Mouse (Mus musculus): ENCODE results near the gene Ctnna3. TPM values are rescaled to one million over a fixed set of nuclear protein-coding genes. Genes with fewer than 3 reads are reported as not detected.

The Ctnna3 gene
- total RNA-seq, 2 experiments from 2014 or later: 75.4 to 79.3 TPM

- DNase-seq: peak; percentile 84 to 86
- intact Hi-C loops (cut with DNase I): no loop called here
Measured at GRCm38 (mm10) chr10:63880462-63880903, 450.6 kb downstream of the Ctnna3 start.

- DNase-seq: peak; percentile 49 to 53
- intact Hi-C loops (cut with DNase I): loop anchor here (5.0 kb wide), 1 partner anchor 151 kb away; no protein-coding TSS in a partner anchor
Measured at GRCm38 (mm10) chr10:63886449-63887088, 456.7 kb downstream of the Ctnna3 start.

- intact Hi-C loops (cut with DNase I): no loop called here
Measured at GRCm38 (mm10) chr10:63894612-63895011, 464.7 kb downstream of the Ctnna3 start.

GRCm38 (mm10) chr10:63899891-63900290 lies 470.0 kb downstream of the Ctnna3 start:
- intact Hi-C loops (cut with DNase I): no loop called here
- no peak for DNase-seq

More at GRCm38 (mm10) chr10:63894612-63895011, 464.7 kb downstream of the Ctnna3 start:
- DNase-seq: no peak

- DNase-seq: no peak
- intact Hi-C loops (cut with DNase I): no loop called here
Measured at GRCm38 (mm10) chr10:63908878-63909277, 479.0 kb downstream of the Ctnna3 start.

GRCm38 (mm10) chr10:63927334-63927733 lies 497.4 kb downstream of the Ctnna3 start, which contains the start of gene Gm10118:
TSS of gene Gm10118 (minus strand) at chr10:63927434.
- intact Hi-C loops (cut with DNase I): no loop called here
- DNase-seq: no peak

- DNase-seq: no peak
- intact Hi-C loops (cut with DNase I): no loop called here
Measured at GRCm38 (mm10) chr10:63933946-63934345, 504.0 kb downstream of the Ctnna3 start.

- intact Hi-C loops (cut with DNase I): no loop called here
- DNase-seq: no peak
Measured at GRCm38 (mm10) chr10:63945534-63945933, 515.6 kb downstream of the Ctnna3 start.

GRCm38 (mm10) chr10:63947266-63947665 lies 517.4 kb downstream of the Ctnna3 start:
- no peak for DNase-seq
- intact Hi-C loops (cut with DNase I): no loop called here

GRCm38 (mm10) chr10:63950867-63951266 lies 521.0 kb downstream of the Ctnna3 start:
- intact Hi-C loops (cut with DNase I): no loop called here
- peak; percentile 44 to 51 for DNase-seq

- DNase-seq: no peak
- intact Hi-C loops (cut with DNase I): no loop called here
Measured at GRCm38 (mm10) chr10:63951481-63951880, 521.6 kb downstream of the Ctnna3 start.

- intact Hi-C loops (cut with DNase I): no loop called here
- peak; percentile 62 to 68 for DNase-seq
Measured at GRCm38 (mm10) chr10:63954308-63954930, 524.5 kb downstream of the Ctnna3 start.

GRCm38 (mm10) chr10:63972300-63972699 lies 542.4 kb downstream of the Ctnna3 start:
- no peak for DNase-seq
- intact Hi-C loops (cut with DNase I): no loop called here

GRCm38 (mm10) chr10:63978101-63978500 lies 548.2 kb downstream of the Ctnna3 start:
- no peak for DNase-seq
- intact Hi-C loops (cut with DNase I): no loop called here

- DNase-seq: no peak
- intact Hi-C loops (cut with DNase I): no loop called here
Measured at GRCm38 (mm10) chr10:63978535-63978934, 548.6 kb downstream of the Ctnna3 start.

GRCm38 (mm10) chr10:63978969-63979368 lies 549.1 kb downstream of the Ctnna3 start:
- intact Hi-C loops (cut with DNase I): no loop called here
- no peak for DNase-seq

GRCm38 (mm10) chr10:63979410-63979809 lies 549.5 kb downstream of the Ctnna3 start:
- no peak for DNase-seq
- intact Hi-C loops (cut with DNase I): no loop called here

GRCm38 (mm10) chr10:63985576-63985975 lies 555.7 kb downstream of the Ctnna3 start:
- intact Hi-C loops (cut with DNase I): no loop called here
- DNase-seq: no peak

- intact Hi-C loops (cut with DNase I): no loop called here
- DNase-seq: no peak
Measured at GRCm38 (mm10) chr10:63994251-63994650, 564.4 kb downstream of the Ctnna3 start.

- DNase-seq: peak in 1 of 2 experiments; percentile 23
- intact Hi-C loops (cut with DNase I): no loop called here
Measured at GRCm38 (mm10) chr10:64001531-64001930, 571.6 kb downstream of the Ctnna3 start.

- DNase-seq: no peak
- intact Hi-C loops (cut with DNase I): no loop called here
Measured at GRCm38 (mm10) chr10:64001996-64002395, 572.1 kb downstream of the Ctnna3 start.

GRCm38 (mm10) chr10:64020347-64020746 lies 590.4 kb downstream of the Ctnna3 start:
- no peak for DNase-seq
- intact Hi-C loops (cut with DNase I): no loop called here

All from heart, postnatal 10 days (tissue).